Mouse (Mus musculus) liver, embryonic 14.5 days (tissue): Measurements from ENCODE around the gene Gimap9. TPM values are rescaled to one million over a fixed set of nuclear protein-coding genes. Genes with fewer than 3 reads are reported as not detected.
"Not testable (repeated sequence)": the region's sequence is repeated elsewhere in the genome, so short reads cannot be mapped to it uniquely, and the experiment has no call there.

Experiments
- ATAC-seq: fragments of 200-750 bp; cut with Nextera tagmentation; 2 replicates; pipeline ENCODE4 v1.8.0; 2017; ENCODE audit warnings: moderate number of reproducible peaks, mild to moderate bottlenecking, moderate library complexity; ENCODE audit not compliant: insufficient read depth
- DNase-seq, 3 experiments: peaks; one replicate each; pipeline ENCODE4 v3.0.0-alpha.2; 2012 to 2013; ENCODE audit warnings: low read depth in 3 of 3, low spot score in 3 of 3
- H3K27ac ChIP-seq: fragments of 300-500 bp; sonication (generic); 2 replicates; pipeline ENCODE4 v1.5.1; 2014; ENCODE audit warnings: moderate library complexity, mild to moderate bottlenecking, control low read depth, inconsistent platforms
- H3K27me3 ChIP-seq: fragments of 300-500 bp; sonication (generic); 2 replicates; pipeline ENCODE4 v1.6.1; 2014; ENCODE audit warnings: mild to moderate bottlenecking, low read length, moderate library complexity; ENCODE audit not compliant: control insufficient read depth, insufficient read depth
- H3K36me3 ChIP-seq: fragments of 300-500 bp; sonication (generic); replicated peaks from 2 replicates; pipeline ENCODE4 v1.6.1; 2014; ENCODE audit warnings: low read depth; ENCODE audit not compliant: control insufficient read depth, insufficient read depth
- H3K4me1 ChIP-seq, 2 experiments: fragments of 200-500 bp in 1 of 2; fragments of 300-500 bp in 1 of 2; sonication (generic) in 1 of 2; replicated peaks; 2 replicates each; pipeline ENCODE4 v1.6.1; 2012 to 2014; ENCODE audit warnings: antibody characterized with exemption in 1 of 2, inconsistent platforms in 1 of 2, low read length in 1 of 2; ENCODE audit not compliant: control insufficient read depth in 2 of 2, insufficient read depth in 2 of 2
- H3K4me2 ChIP-seq: fragments of 300-500 bp; sonication (generic); 2 replicates; pipeline ENCODE4 v1.6.1; 2014; ENCODE audit warnings: low read depth, mild to moderate bottlenecking, control low read depth, moderate library complexity
- H3K4me3 ChIP-seq, 2 experiments: fragments of 200-500 bp in 1 of 2; fragments of 300-500 bp in 1 of 2; sonication (generic) in 1 of 2; 2 replicates each; pipeline ENCODE4 v1.5.1; 2012 to 2014; ENCODE audit warnings: low read depth in 2 of 2, low read length in 2 of 2, mild to moderate bottlenecking in 2 of 2, control low read depth in 1 of 2, inconsistent platforms in 1 of 2, moderate library complexity in 1 of 2; ENCODE audit not compliant: insufficient read depth in 1 of 2
- H3K9ac ChIP-seq: fragments of 300-500 bp; sonication (generic); replicated peaks from 2 replicates; pipeline ENCODE4 v1.6.1; 2014; ENCODE audit warnings: mild to moderate bottlenecking, control low read depth, moderate library complexity
- H3K9me3 ChIP-seq: fragments of 300-500 bp; sonication (generic); 2 replicates; pipeline ENCODE4 v1.6.1; 2016; ENCODE audit warnings: low read length, mixed read lengths; ENCODE audit not compliant: control insufficient read depth
- CTCF ChIP-seq: IDR thresholded peaks from 2 replicates; pipeline ENCODE4 v1.5.1; 2016; ENCODE audit warnings: antibody characterized with exemption, low read depth, control low read depth
- EP300 ChIP-seq: IDR thresholded peaks from 2 replicates; pipeline ENCODE4 v1.6.1; 2016; ENCODE audit warnings: antibody characterized with exemption, low read depth
- WGBS: fragments of 180-500 bp; shearing (Covaris S2); extraction: QIAGEN DNeasy Blood & Tissue Kit; methylation state at CpG from one replicate; pipeline ENCODE4 v1.1.7; 2014; ENCODE audit not compliant: insufficient replicate concordance; 5-methylcytosine and 5-hydroxymethylcytosine counted together
- polyA plus RNA-seq, 2 experiments: library from polyadenylated mRNA; depleted of rRNA in 1 of 2; stranded (reverse) in 1 of 2; unstranded in 1 of 2; fragments of >200 nt; fragmentation: Nextera tagmentation in 1 of 2; extraction: Ambion mirVana in 1 of 2; gene quantifications; 2 replicates each; pipeline versions ENCODE4 v1.2.1 to v1.2.3; 2012 to 2014

Gimap9 gene
- polyA plus RNA-seq, 2 experiments, result 7.2 to 8.0 TPM

DNA sequence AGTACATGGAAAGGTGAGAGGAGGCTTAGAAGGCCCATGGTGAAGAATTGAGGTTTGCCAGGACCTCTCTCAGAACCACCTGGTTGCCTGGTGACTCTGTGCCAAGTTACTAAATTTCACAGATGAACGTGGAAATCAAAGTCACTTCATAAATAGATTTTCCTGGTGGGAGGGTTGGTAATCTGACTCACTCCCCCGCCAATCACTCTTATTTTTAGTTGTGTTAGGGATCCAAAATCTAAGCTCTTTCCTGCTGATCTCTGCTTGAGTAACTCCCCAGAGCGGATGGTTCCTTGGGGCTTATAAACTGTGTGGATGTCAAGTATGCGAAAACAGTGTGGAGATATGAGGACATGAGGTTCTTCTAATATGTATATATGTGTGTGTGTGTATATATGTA is 6.3 kb downstream of the Gimap9 start:
- Histone ChIP-seq H3K27ac (no peak overlapping the region), H3K4me2 (no peak overlapping the region), H3K36me3 (no peaks in the 10 kb centered on the region), H3K4me1 (peaks cover 0 to 10% of the 10 kb centered on the region in 2 experiments; a peak in 1 of 4 replicates), H3K4me3 (no peak overlapping the region), H3K9ac (no peak overlapping the region), H3K27me3 (no peaks in the 10 kb centered on the region), H3K9me3 (no peaks in the 10 kb centered on the region)
- TF ChIP-seq CTCF, result no peak
- TF ChIP-seq EP300, result no peak
- WGBS, result 55% methylated on average over 4 of the region's 4 CpGs
- ATAC-seq, result no peak
- DNase-seq, result no peak

DNA sequence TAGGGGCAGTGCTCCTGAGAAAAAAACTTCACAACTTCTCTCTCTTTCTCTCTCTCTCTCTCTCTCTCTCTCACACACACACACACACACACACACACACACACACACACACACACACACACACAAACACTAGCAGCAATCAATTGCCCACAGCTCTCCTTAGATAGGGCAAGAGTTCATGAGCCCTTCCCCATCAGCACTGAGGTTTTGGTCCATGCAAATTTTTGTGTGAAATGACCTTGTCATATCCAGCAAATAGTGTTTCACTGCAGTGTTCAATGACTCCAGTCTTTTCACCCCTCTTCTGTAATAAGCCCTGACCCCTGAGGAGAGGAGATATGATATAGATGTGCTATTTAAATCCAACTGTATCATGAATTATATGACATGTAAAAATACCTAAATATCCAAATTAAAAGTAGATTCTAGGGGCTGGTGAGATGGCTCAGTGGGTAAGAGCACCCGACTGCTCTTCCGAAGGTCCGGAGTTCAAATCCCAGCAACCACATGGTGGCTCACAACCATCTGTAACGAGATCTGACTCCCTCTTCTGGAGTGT is 7.4 kb downstream of the Gimap9 start:
- not testable (repeated sequence) for ATAC-seq, H3K27me3 ChIP-seq, H3K4me3 ChIP-seq, H3K4me1 ChIP-seq, H3K27ac ChIP-seq, DNase-seq, H3K9ac ChIP-seq, H3K9me3 ChIP-seq, H3K4me2 ChIP-seq, H3K36me3 ChIP-seq
- WGBS, result 71% methylated on average over 3 of the region's 4 CpGs

GRCm38 (mm10) chr6:48684319-48684718 is 8.4 kb downstream of the Gimap9 start, which contains the start of gene Gimap4:
Gimap4 (plus strand) TSS chr6:48684549.
- H3K9ac ChIP-seq, result no peak within 1 kb of the TSS
- no peaks in the 10 kb centered on the region for H3K27me3 ChIP-seq
- H3K4me3 ChIP-seq, result no peak within 1 kb of the TSS
- H3K27ac ChIP-seq, result no peak within 1 kb of the TSS
- ATAC-seq, result no peak
- H3K9me3 ChIP-seq, result no peaks in the 10 kb centered on the region
- H3K4me1 ChIP-seq, result peaks cover 0 to 7% of the 10 kb centered on the region in 2 experiments; a peak in 1 of 4 replicates
- TF ChIP-seq EP300 (no peak), CTCF (no peak)
- 35% methylated on average over 5 of the region's 5 CpGs for WGBS
- no peaks in the 10 kb centered on the region for H3K36me3 ChIP-seq
- no peak for DNase-seq
- no peak within 1 kb of the TSS for H3K4me2 ChIP-seq

DNA sequence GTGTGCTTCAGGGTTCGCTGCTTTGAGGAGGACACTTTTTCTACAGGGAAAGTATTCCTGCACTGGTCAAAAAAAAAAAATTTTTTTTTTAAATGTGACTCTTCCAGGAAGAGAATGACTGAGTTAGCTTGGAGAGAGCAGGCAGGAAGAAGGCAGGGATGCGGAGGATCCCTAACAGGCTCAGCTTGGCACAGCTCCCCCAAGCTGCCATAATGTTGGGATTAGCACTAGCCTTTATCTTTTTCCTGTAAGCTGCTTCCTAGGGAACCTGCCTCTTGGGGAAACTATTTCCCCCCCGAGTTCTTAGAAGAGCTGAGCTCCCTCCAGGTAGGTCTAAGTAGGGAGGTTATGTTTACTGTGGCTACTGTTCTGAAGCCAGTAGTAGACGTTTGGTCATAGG is 8.9 kb downstream of the Gimap9 start:
- WGBS, result 46% methylated on average over 4 of the region's 4 CpGs
- ATAC-seq, result no peak
- Histone ChIP-seq H3K27me3 (no peaks in the 10 kb centered on the region), H3K9ac (no peak overlapping the region), H3K9me3 (no peaks in the 10 kb centered on the region), H3K27ac (no peak overlapping the region), H3K4me3 (no peak overlapping the region), H3K36me3 (no peaks in the 10 kb centered on the region), H3K4me1 (peaks cover 0 to 7% of the 10 kb centered on the region in 2 experiments; a peak in 1 of 4 replicates), H3K4me2 (no peak overlapping the region)
- no peak for TF ChIP-seq CTCF
- TF ChIP-seq EP300, result no peak
- no peak for DNase-seq

GRCm38 (mm10) chr6:48685251-48685650 is 9.3 kb downstream of the Gimap9 start:
- no peak overlapping the region for H3K27ac ChIP-seq

More at GRCm38 (mm10) chr6:48685251-48685650, 9.3 kb downstream of the Gimap9 start:
- H3K36me3 ChIP-seq, result no peaks in the 10 kb centered on the region
- no peaks in the 10 kb centered on the region for H3K9me3 ChIP-seq
- DNase-seq (no peak), ATAC-seq (no peak)
- 40% methylated on average over 2 of the region's 2 CpGs for WGBS
- peaks cover 0 to 7% of the 10 kb centered on the region in 2 experiments; a peak in 1 of 4 replicates for H3K4me1 ChIP-seq
- H3K27me3 ChIP-seq, result no peaks in the 10 kb centered on the region
- no peak overlapping the region for H3K4me3 ChIP-seq
- no peak overlapping the region for H3K9ac ChIP-seq
- no peak overlapping the region for H3K4me2 ChIP-seq
- no peak for TF ChIP-seq CTCF
- no peak for TF ChIP-seq EP300
